Mouse (Mus musculus) ES-Bruce4 (cell line): ENCODE measurements around the gene Fkbp11. TPM values are rescaled to one million over a fixed set of nuclear protein-coding genes. Genes with fewer than 3 reads are reported as not detected.
A peak's percentile ranks its signal among the peaks of the same experiment; 100 is the strongest.

Source experiments
- H3K27ac ChIP-seq: 2 replicates; pipeline ENCODE4 v1.5.1; 2012; ENCODE audit warnings: low read length, inconsistent platforms; ENCODE audit not compliant: insufficient read depth
- H3K27me3 ChIP-seq: 2 replicates; pipeline ENCODE4 v1.6.1; 2012; ENCODE audit warnings: mild to moderate bottlenecking, low read length, inconsistent platforms; ENCODE audit not compliant: control insufficient read depth, poor library complexity, insufficient read depth, severe bottlenecking
- H3K36me3 ChIP-seq: 2 replicates; pipeline ENCODE4 v1.6.1; 2012; ENCODE audit warnings: inconsistent platforms, mild to moderate bottlenecking, low read length, moderate library complexity; ENCODE audit not compliant: control insufficient read depth, poor library complexity, insufficient read depth, severe bottlenecking
- H3K4me1 ChIP-seq: one replicate; pipeline ENCODE4 v1.8.1; 2011; ENCODE audit warnings: low read length; ENCODE audit not compliant: control insufficient read depth, insufficient read depth
- H3K4me3 ChIP-seq: 2 replicates; pipeline ENCODE4 v1.5.1; 2011; ENCODE audit warnings: low read depth, mild to moderate bottlenecking, low read length
- H3K9ac ChIP-seq: 2 replicates; pipeline ENCODE4 v1.6.1; 2012; ENCODE audit warnings: low read depth, mild to moderate bottlenecking, inconsistent platforms; ENCODE audit not compliant: poor library complexity, severe bottlenecking
- H3K9me3 ChIP-seq: replicated peaks from 2 replicates; pipeline ENCODE4 v1.6.1; 2012; ENCODE audit warnings: mild to moderate bottlenecking, low read length, inconsistent platforms; ENCODE audit not compliant: control insufficient read depth, poor library complexity, insufficient read depth, severe bottlenecking
- CTCF ChIP-seq: IDR thresholded peaks from one replicate; pipeline ENCODE4 v1.8.1; 2011; ENCODE audit warnings: low read depth, low read length
- EP300 ChIP-seq: IDR thresholded peaks from 2 replicates; pipeline ENCODE4 v1.6.1; 2011; ENCODE audit warnings: low read depth, low read length; ENCODE audit not compliant: insufficient read depth
- POLR2A ChIP-seq: IDR thresholded peaks from one replicate; pipeline ENCODE4 v1.8.1; 2011; ENCODE audit warnings: low read length; ENCODE audit not compliant: insufficient read depth
- polyA plus RNA-seq: library from polyadenylated mRNA; stranded (reverse); fragments of >200 nt; gene quantifications from 2 replicates; pipeline ENCODE4 v1.2.4, GENCODE M21; 2011; ENCODE audit warnings: low read depth; ENCODE audit not compliant: missing spikeins, insufficient read depth, insufficient read length

Gene Fkbp11
- polyA plus RNA-seq, 1 experiment, result 30.0 TPM

- Histone ChIP-seq H3K9ac (no peak overlapping the region), H3K27ac (no peak overlapping the region), H3K4me3 (no peak overlapping the region), H3K9me3 (no peaks in the 10 kb centered on the region), H3K27me3 (no peaks in the 10 kb centered on the region), H3K4me1 (no peaks in the 10 kb centered on the region), H3K36me3 (no peaks in the 10 kb centered on the region)
- TF ChIP-seq EP300 (no peak), POLR2A (no peak), CTCF (no peak)
Measured at GRCm38 (mm10) chr15:98683746-98684145, 44.3 kb downstream of the Fkbp11 start.

- Histone ChIP-seq H3K9me3 (no peaks in the 10 kb centered on the region), H3K9ac (no peak overlapping the region), H3K36me3 (no peaks in the 10 kb centered on the region), H3K4me1 (no peaks in the 10 kb centered on the region), H3K27ac (no peak overlapping the region), H3K27me3 (no peaks in the 10 kb centered on the region), H3K4me3 (no peak overlapping the region)
- TF ChIP-seq CTCF, result no peak
- no peak for TF ChIP-seq POLR2A
- TF ChIP-seq EP300, result no peak
Measured at GRCm38 (mm10) chr15:98683177-98683576, 44.8 kb downstream of the Fkbp11 start.

- H3K9ac ChIP-seq, result no peak overlapping the region
- no peaks in the 10 kb centered on the region for H3K4me1 ChIP-seq
- H3K9me3 ChIP-seq, result no peaks in the 10 kb centered on the region
- TF ChIP-seq CTCF, result no peak
- no peak for TF ChIP-seq EP300
- TF ChIP-seq POLR2A, result no peak
- H3K27ac ChIP-seq, result no peak overlapping the region
- no peak overlapping the region for H3K4me3 ChIP-seq
- H3K27me3 ChIP-seq, result no peaks in the 10 kb centered on the region
- H3K36me3 ChIP-seq, result no peaks in the 10 kb centered on the region
Measured at GRCm38 (mm10) chr15:98681633-98682032, 46.4 kb downstream of the Fkbp11 start.

GRCm38 (mm10) chr15:98680660-98681059 is 47.3 kb downstream of the Fkbp11 start:
- Histone ChIP-seq H3K4me1 (no peaks in the 10 kb centered on the region), H3K9ac (no peak overlapping the region), H3K4me3 (no peak overlapping the region), H3K27ac (no peak overlapping the region), H3K36me3 (no peaks in the 10 kb centered on the region), H3K27me3 (peaks cover 2% of the 10 kb centered on the region; the same call in 1 of the 2 replicates), H3K9me3 (no peaks in the 10 kb centered on the region)
- TF ChIP-seq POLR2A (no peak), EP300 (no peak), CTCF (no peak)

- Histone ChIP-seq H3K9ac (no peak overlapping the region), H3K27me3 (peaks cover 2% of the 10 kb centered on the region; the same call in 1 of the 2 replicates), H3K4me1 (no peaks in the 10 kb centered on the region), H3K9me3 (no peaks in the 10 kb centered on the region), H3K4me3 (no peak overlapping the region), H3K36me3 (no peaks in the 10 kb centered on the region), H3K27ac (no peak overlapping the region)
- no peak for TF ChIP-seq POLR2A
- no peak for TF ChIP-seq EP300
- TF ChIP-seq CTCF, result no peak
Measured at GRCm38 (mm10) chr15:98677977-98678376, 50.0 kb downstream of the Fkbp11 start.

GRCm38 (mm10) chr15:98676940-98677728 is 50.9 kb downstream of the Fkbp11 start, which contains the start of gene Rnd1:
Gene Rnd1 (minus strand): TSS chr15:98677461.
- Histone ChIP-seq H3K36me3 (no peaks in the 10 kb centered on the region), H3K27ac (no peak within 1 kb of the TSS), H3K9ac (0 out of 2 replicates have a peak within 1 kb of the TSS, but pooled peaks have one; percentile 6), H3K9me3 (no peaks in the 10 kb centered on the region), H3K27me3 (peaks cover 2% of the 10 kb centered on the region; the same call in 1 of the 2 replicates), H3K4me1 (no peaks in the 10 kb centered on the region), H3K4me3 (peak within 1 kb of the TSS; percentile 64)
- TF ChIP-seq EP300 (0 out of 2 replicates have a peak, but pooled peaks have one; percentile 8), POLR2A (peak; percentile 81), CTCF (no peak)
